Mouse (Mus musculus) G1E (cell line): ENCODE measurements around the gene Abcg4. TPM values are rescaled to one million over a fixed set of nuclear protein-coding genes. Genes with fewer than 3 reads are reported as not detected.
"Not testable (repeated sequence)": the region's sequence is repeated elsewhere in the genome, so short reads cannot be mapped to it uniquely, and the experiment has no call there.

ENCODE experiments used
- ATAC-seq: 2 replicates; pipeline ENCODE4 v1.8.0; 2016; ENCODE audit warnings: mild to moderate bottlenecking; ENCODE audit not compliant: insufficient number of reproducible peaks, poor library complexity, low FRiP score, severe bottlenecking; ENCODE audit errors: extremely low read depth
- DNase-seq: peaks from one replicate; pipeline ENCODE4 v3.0.0; 2012; ENCODE audit warnings: low spot score
- H3K27me3 ChIP-seq: 2 replicates; pipeline ENCODE4 v1.6.1; 2012; ENCODE audit warnings: mild to moderate bottlenecking, low read length, inconsistent platforms; ENCODE audit not compliant: insufficient read depth
- H3K36me3 ChIP-seq: replicated peaks from 2 replicates; pipeline ENCODE3; 2012; ENCODE audit warnings: mild to moderate bottlenecking, inconsistent platforms
- H3K4me1 ChIP-seq: 2 replicates; pipeline ENCODE4 v1.6.1; 2012; ENCODE audit warnings: low read depth, low read length, inconsistent platforms, mixed read lengths; ENCODE audit not compliant: insufficient read depth
- H3K4me3 ChIP-seq: 2 replicates; pipeline ENCODE4 v1.5.1; 2012; ENCODE audit warnings: low read depth, mild to moderate bottlenecking, inconsistent platforms, low read length, moderate library complexity, mixed read lengths
- H3K9me3 ChIP-seq: replicated peaks from 2 replicates; pipeline ENCODE4 v1.6.1; 2012; ENCODE audit warnings: inconsistent platforms
- CTCF ChIP-seq: IDR thresholded peaks from 2 replicates; pipeline ENCODE4 v1.5.1; 2012; ENCODE audit warnings: low read depth, low read length, inconsistent platforms, mixed read lengths
- GATA1 ChIP-seq: IDR thresholded peaks from 2 replicates; pipeline ENCODE4 v1.6.1; 2012; ENCODE audit warnings: borderline replicate concordance, low read length, inconsistent platforms, mixed read lengths
- GATA2 ChIP-seq: IDR thresholded peaks from 2 replicates; pipeline ENCODE4 v1.6.1; 2012; ENCODE audit warnings: low read depth, low read length, inconsistent platforms, borderline replicate concordance
- POLR2AphosphoS5 ChIP-seq: IDR thresholded peaks from 2 replicates; pipeline ENCODE4 v1.6.1; 2012; ENCODE audit warnings: low read depth, low read length, inconsistent platforms; ENCODE audit not compliant: insufficient replicate concordance
- TAL1 ChIP-seq: conservative IDR thresholded peaks from 2 replicates; pipeline ENCODE4 v1.6.1; 2012; ENCODE audit warnings: low read depth, low read length, inconsistent platforms, mixed read lengths
- polyA plus RNA-seq: library from polyadenylated mRNA; stranded (reverse); fragments of >175 nt; gene quantifications from 2 replicates; pipeline ENCODE4 v1.2.3, GENCODE M21; 2012
- total RNA-seq, 2 experiments: library from RNA; stranded (forward) in 1 of 2; stranded (reverse) in 1 of 2; fragments of 200-1000 nt in 1 of 2; fragments of >200 nt in 1 of 2; fragmentation: Nextera tagmentation in 1 of 2; gene quantifications; 2 replicates each; pipeline ENCODE4 v1.2.3; 2014 to 2017

The Abcg4 gene
- 29.1 and 58.5 TPM in 2 replicates for total RNA-seq (2014; fragmentation: Nextera tagmentation)
- total RNA-seq (2017) = 1.8 and 3.6 TPM in 2 replicates
- polyA plus RNA-seq = 18.4 and 20.3 TPM in 2 replicates

DNA sequence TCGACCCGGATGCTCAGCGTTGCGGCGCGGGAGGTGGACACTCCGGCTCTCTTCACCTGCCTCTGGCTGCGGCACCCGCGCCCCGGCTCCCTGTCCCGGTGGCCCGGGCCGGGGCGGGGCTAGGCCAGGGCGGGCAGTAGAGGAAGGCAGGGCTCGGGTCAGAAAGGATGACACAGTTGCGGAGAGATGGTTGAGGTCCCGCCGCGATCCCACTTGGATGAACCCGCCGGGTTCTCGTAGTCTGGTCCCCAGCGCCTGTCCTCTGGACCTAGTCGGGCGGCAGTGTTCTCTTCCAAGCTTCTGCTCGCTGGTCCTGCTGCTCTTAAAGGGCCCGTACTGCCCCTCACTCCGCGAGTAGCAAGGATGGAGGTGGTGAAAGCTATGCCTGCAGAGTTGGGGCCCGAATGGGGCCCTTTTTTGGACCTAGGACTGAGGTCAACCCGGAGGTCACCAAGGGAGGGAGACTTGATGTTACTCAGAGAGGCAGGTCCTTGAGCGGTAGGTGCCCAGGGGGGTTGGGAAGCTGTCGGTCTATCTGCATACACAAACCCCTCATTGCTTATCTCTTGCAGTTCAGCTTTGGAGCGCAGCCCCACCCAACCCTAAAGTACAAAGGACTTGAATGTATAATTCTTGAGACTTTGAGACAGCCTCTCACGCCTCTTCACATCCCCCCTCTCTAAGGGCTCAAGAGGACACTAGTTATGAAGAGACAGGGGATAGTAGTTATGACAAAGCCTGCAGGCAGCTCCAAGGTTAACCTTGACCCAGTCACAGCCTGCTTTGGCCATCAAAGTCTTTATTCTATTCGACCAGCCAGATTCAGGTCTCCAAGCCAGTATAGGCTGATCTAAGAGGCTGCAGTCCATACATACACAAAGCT lies at the start of gene Abcg4:
Gene Abcg4 (minus strand): TSS at position 540 of the 883 bp plus-strand sequence.
- Histone ChIP-seq H3K4me1 (peaks cover 76% of the 10 kb centered on the region), H3K9me3 (peaks cover 7% of the 10 kb centered on the region), H3K4me3 (peak within 1 kb of the TSS; percentile 98), H3K36me3 (peaks cover 55% of the 10 kb centered on the region), H3K27me3 (no peaks in the 10 kb centered on the region)
- peak; percentile 80 for DNase-seq
- ATAC-seq = peak; percentile 79
- peak; percentile 82 for TF ChIP-seq TAL1
- TF ChIP-seq POLR2AphosphoS5 = no peak

DNA sequence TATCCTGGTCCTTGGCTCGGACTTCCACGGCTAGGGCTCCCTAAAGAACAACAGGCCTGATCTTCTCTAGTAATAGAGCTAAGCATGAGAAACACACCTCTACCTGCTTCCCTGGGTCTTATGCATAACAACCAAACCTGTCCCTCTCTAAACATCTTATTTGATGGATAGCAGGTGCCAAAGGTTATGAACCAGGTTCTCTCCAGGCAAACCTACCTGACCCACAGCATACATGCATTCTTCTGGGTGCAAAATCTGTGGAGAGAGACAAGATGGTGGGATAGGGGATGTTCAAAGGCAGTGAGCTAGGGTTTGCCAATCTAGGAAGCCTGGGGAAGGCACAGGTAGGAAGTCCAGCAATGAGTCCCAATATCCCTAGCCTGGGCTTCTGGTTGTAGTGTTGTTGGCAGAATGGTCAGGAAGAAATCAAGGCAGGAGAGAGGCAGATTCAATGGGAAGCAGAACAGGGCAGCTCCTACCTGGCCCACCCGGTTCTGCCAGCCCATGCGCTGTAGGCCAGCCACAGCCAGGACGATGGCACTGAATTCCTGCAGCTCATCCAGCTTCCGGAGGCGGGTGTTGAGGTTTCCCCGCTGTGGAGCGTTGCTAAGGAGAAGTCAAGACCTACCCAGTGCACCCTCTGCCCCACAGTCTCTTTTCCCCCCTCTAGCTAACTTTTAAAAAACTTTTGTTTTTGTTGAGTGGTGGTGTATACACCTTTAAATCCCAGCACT lies 49.2 kb upstream of the Abcg4 start:
- Histone ChIP-seq H3K36me3 (peaks cover 83% of the 10 kb centered on the region), H3K27me3 (no peaks in the 10 kb centered on the region), H3K4me3 (peak overlapping the region; percentile 68; the same call in 1 of the 2 replicates), H3K4me1 (peaks cover 62% of the 10 kb centered on the region), H3K9me3 (peaks cover 10% of the 10 kb centered on the region)
- TF ChIP-seq TAL1 (no peak), GATA1 (no peak), CTCF (no peak), GATA2 (no peak), POLR2AphosphoS5 (peak; percentile 90)
- DNase-seq = no peak
- no peak for ATAC-seq

DNA sequence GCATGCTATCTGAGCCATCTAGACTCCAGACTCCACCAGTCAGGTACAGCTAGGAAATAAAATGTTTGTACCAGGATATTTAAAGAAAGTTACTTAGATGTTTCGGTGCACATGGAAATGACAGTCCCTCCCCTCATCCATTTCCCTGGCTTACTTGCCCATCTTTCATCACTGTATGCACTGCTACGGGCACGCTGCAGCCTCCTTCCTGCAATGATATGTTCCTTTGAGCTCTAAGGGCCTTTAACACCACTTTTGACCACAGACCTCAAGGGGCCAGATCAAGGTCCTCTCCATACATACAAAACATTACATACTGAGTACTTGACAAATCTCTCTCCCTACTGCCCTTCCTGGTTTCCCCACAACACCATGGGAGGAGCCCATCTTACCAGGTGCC lies 48.5 kb upstream of the Abcg4 start:
- TF ChIP-seq POLR2AphosphoS5 (no peak; the same call in 1 of the 2 replicates), GATA2 (no peak), TAL1 (no peak), CTCF (no peak), GATA1 (no peak)
- DNase-seq (no peak), ATAC-seq (no peak)
- peaks cover 83% of the 10 kb centered on the region for H3K36me3 ChIP-seq
- H3K4me1 ChIP-seq = peaks cover 55% of the 10 kb centered on the region
- peaks cover 10% of the 10 kb centered on the region for H3K9me3 ChIP-seq
- H3K4me3 ChIP-seq = peak overlapping the region; percentile 68
- H3K27me3 ChIP-seq = no peaks in the 10 kb centered on the region

DNA sequence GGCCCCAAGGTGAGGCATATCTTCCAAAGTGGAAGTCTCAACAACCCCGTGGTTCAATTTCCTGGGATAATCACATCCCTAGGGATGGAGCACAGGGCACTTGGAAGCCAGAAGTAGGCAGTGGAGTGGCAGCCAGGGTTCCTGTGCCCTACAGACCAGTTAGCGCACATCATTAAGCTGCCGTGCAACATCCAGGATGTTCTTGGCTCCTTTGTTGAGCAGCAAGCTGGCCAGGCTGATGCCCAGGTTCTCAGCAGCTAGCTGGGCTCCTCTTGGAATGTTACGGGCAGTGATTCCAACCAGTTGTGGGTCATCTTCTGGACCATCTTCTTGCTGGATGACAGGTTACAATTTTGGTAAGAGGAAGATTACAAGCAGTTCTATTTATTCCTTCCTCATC lies 48.1 kb upstream of the Abcg4 start:
- ATAC-seq, H3K27me3 ChIP-seq, DNase-seq: not testable (repeated sequence)
- Histone ChIP-seq H3K4me1 (peaks cover 51% of the 10 kb centered on the region), H3K4me3 (peak overlapping the region; percentile 68), H3K9me3 (peaks cover 10% of the 10 kb centered on the region), H3K36me3 (peaks cover 83% of the 10 kb centered on the region)

DNA sequence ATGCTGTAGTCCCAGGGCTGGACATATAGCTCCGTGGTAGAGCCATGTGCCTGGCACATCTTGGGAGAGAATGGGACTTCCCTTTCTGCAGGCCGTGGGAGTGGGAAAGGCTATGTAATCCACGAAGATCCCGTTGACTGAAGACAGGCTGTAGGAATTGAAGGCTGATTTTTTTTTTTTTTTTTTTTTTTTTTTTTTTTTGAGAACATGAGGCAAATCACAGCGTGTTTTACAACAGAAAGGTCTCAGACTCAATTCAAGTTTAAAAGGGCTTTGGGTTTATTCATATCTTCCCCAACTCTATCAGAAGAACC lies 47.6 kb upstream of the Abcg4 start:
- Histone ChIP-seq H3K9me3 (peaks cover 10% of the 10 kb centered on the region), H3K27me3 (no peaks in the 10 kb centered on the region), H3K4me1 (peaks cover 47% of the 10 kb centered on the region), H3K36me3 (peaks cover 83% of the 10 kb centered on the region), H3K4me3 (peak overlapping the region; percentile 98)
- DNase-seq (no peak), ATAC-seq (no peak)
- TF ChIP-seq GATA2 (no peak), POLR2AphosphoS5 (no peak; the same call in 1 of the 2 replicates), TAL1 (no peak), GATA1 (no peak), CTCF (no peak)

DNA sequence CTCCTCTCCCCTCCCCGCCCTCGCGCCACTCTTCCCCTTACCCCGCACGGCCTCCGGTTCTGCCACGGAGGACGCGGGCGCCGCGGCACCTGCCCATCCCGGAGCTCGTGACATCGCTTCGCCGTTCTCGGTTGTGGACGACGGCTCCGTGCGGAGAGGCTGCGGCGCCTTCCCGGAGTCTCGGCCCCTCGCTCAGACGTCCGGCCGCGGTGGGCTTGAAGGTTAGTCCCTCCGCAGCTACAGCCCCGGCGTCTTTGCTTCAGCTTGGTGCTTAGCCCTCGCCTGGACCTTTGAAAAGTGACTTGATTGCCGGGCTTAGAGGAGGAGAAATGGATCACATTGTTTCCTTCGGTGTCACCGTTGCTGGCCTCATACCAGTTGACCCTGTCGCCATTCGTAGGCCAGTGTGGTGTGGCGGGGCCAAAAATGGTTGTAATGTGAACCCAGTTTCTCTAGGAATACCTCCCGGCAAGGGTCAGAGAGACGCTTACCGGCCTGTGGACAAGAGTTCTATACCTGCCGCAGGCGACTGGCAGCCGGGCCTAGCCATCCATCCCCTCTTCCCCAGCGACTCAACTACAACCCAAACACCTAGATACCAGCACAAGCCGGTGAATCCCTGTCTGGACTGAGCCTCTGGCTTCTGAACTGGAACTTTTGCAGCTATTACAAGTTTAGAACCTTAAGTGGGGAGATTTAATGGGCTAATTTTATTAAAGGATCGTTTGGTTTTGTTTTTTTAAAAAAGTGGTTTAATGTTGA lies 47.1 kb upstream of the Abcg4 start:
- ATAC-seq (no peak), DNase-seq (peak; percentile 21)
- H3K4me1 ChIP-seq = peaks cover 45% of the 10 kb centered on the region

More for the DNA sequence above, 47.1 kb upstream of the Abcg4 start:
- H3K27me3 ChIP-seq = no peaks in the 10 kb centered on the region
- H3K36me3 ChIP-seq = peaks cover 83% of the 10 kb centered on the region
- peaks cover 10% of the 10 kb centered on the region for H3K9me3 ChIP-seq
- H3K4me3 ChIP-seq = peak overlapping the region; percentile 98
- no peak for TF ChIP-seq TAL1
- TF ChIP-seq CTCF = no peak
- TF ChIP-seq GATA2 = no peak
- TF ChIP-seq GATA1 = no peak
- peak; percentile 93 for TF ChIP-seq POLR2AphosphoS5
